Mouse (Mus musculus) left cerebral cortex, postnatal 36 days (tissue): ENCODE results near the gene Ces3b. TPM values are rescaled to one million over a fixed set of nuclear protein-coding genes. Genes with fewer than 3 reads are reported as not detected.
A peak's percentile ranks its signal among the peaks of the same experiment; 100 is the strongest.

Experiments used
- DNase-seq, 2 experiments: peaks; one replicate each; pipeline ENCODE4 v3.0.0; 2021 to 2022; ENCODE audit warnings: low spot score in 2 of 2, mixed read lengths in 1 of 2
- intact Hi-C: fragments of 180-260 bp; cut with DNase I; formaldehyde crosslinking; loops from one replicate; pipeline ENCODE4 v1.15.1; 2025
- total RNA-seq, 2 experiments: library from RNA; stranded (reverse); gene quantifications; 2 replicates each; pipeline ENCODE4 v1.2.3; 2021

The Ces3b gene
- total RNA-seq, 2 experiments from 2014 or later: not detected

DNA sequence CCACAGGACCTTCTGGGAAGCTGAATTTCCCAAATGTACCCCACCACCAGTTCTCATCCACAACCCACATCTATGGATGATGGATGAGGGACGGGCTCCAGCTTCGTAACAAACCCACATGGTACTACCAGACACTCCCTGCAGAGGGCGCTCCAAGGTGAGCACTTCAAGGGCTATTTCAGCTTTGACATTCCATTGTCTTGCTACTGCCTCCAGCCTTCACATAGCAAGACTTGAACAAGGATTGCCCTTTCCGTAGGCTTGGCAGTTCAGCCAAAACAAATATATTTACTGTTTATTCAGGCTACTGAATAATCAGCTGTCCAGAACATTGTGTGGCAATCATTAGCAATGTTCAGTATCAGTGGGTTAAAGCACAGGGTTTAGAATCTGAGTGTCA, 54.9 kb downstream of the Ces3b start:
- intact Hi-C loops: loop anchor here (2.0 kb wide), 1 partner anchor 80 kb away; no protein-coding TSS in a partner anchor

GRCm38 (mm10) chr8:105142395-105142794, 58.8 kb downstream of the Ces3b start:
- DNase-seq: no peak
- intact Hi-C loops: no loop called here

More for the DNA sequence above, 54.9 kb downstream of the Ces3b start:
- peak in 1 of 2 experiments; percentile 27 for DNase-seq

Other genes with a start within 250 kb of the Ces3b start
- gene Ces2c, start 236.7 kb upstream of the Ces3b start, total RNA-seq: not detected
- not detected for gene Ces2e, start 157.5 kb upstream of the Ces3b start, total RNA-seq
- not detected for gene Ces2f, start 136.4 kb upstream of the Ces3b start, total RNA-seq
- under 1 TPM; 0.25 to 0.45 TPM for gene Ces2g, start 122.0 kb upstream of the Ces3b start, total RNA-seq
- not detected for gene Ces2h, start 82.9 kb upstream of the Ces3b start, total RNA-seq
- not detected for gene Ces3a, start 35.2 kb upstream of the Ces3b start, total RNA-seq
- gene Ces4a, start 48.0 kb downstream of the Ces3b start, total RNA-seq: not detected
- gene Cbfb, start 86.9 kb downstream of the Ces3b start, total RNA-seq: 10 to 100 TPM; 21.4 to 24.1 TPM
- gene D230025D16Rik, start 141.4 kb downstream of the Ces3b start, total RNA-seq: 10 to 100 TPM; 37.8 to 38.5 TPM
- 1 to 10 TPM; 2.4 to 5.0 TPM for gene B3gnt9, start 171.4 kb downstream of the Ces3b start, total RNA-seq
- gene Tradd, start 180.9 kb downstream of the Ces3b start, total RNA-seq: 1 to 10 TPM; 7.2 to 7.5 TPM
- gene Fbxl8, start 180.9 kb downstream of the Ces3b start, total RNA-seq: 1 to 10 TPM in 1 of 2 experiments, under 1 TPM in 1; 0.86 to 1.4 TPM
- 10 to 100 TPM; 11.5 to 12.0 TPM for gene Hsf4, start 186.0 kb downstream of the Ces3b start, total RNA-seq
- 10 to 100 TPM in 1 of 2 experiments, 1 to 10 TPM in 1; 9.2 to 11.8 TPM for gene Nol3, start 192.4 kb downstream of the Ces3b start, total RNA-seq
- 10 to 100 TPM; 24.2 to 27.1 TPM for gene 4931428F04Rik, start 206.1 kb downstream of the Ces3b start, total RNA-seq
- 1 to 10 TPM in 1 of 2 experiments, under 1 TPM in 1; 0.79 to 1.8 TPM for gene Exoc3l, start 212.3 kb downstream of the Ces3b start, total RNA-seq
- 10 to 100 TPM; 32.4 to 33.7 TPM for gene E2f4, start 213.9 kb downstream of the Ces3b start, total RNA-seq
- 1 to 10 TPM; 1.0 to 1.7 TPM for gene Elmo3, start 221.8 kb downstream of the Ces3b start, total RNA-seq
- 1 to 10 TPM; 3.7 to 7.3 TPM for gene Lrrc29, start 242.5 kb downstream of the Ces3b start, total RNA-seq
- gene Tmem208, start 242.6 kb downstream of the Ces3b start, total RNA-seq: 10 to 100 TPM; 38.5 to 43.6 TPM